9 mouse cellular contexts compared by ENCODE assay signal in the genomic region with DNA sequence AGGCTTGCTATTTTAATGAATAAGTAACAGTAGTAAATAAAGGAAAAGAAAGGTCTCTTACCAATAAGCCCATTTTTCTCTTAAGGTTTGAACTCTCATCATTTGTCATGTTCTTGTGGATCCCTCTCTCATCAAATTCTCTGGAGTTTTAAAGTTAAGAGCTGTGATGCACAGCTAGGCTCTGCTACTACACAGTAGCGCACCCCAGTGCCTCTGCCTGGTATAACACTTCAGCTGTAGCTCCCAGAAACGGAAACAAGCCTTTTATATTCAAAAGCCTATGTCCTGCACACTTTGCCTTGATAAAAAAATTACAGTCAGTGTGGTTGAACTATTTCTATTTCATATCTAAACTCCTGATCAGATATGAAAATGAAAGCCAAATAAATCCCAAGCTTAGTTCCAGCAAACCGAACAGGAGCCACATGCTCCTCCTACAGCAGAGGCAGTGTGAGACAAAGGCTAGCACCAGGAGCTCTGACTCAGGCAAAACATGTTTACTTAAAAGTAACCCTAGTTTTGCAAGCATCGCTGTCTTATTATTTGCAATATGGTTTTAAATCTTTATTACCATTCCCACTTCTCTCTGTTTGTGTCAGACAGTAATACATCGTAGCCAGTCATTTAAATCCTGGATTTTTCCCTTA.
DNase-seq lines count a peak whose midpoint lies in the region; ATAC-seq and TF ChIP-seq lines count a peak whose summit lies in the region.
"Had no signal": no experiment of that assay in that cellular context is flagged by ENCODE, and none has a peak within 500 bp of the region (broad histone marks: within the 10 kb centered on the region; RNA-seq: fewer than 3 reads in every experiment).

No protein-coding gene starts in this region.

- H3K36me3 ChIP-seq in heart, postnatal 0 days (replicated peaks; ENCODE audit: control insufficient read depth, insufficient read depth, low read length): no peaks in the 10 kb centered on the region
- H3K36me3 ChIP-seq in forebrain, embryonic 13.5 days (ENCODE audit: poor library complexity, severe bottlenecking): no peaks in the 10 kb centered on the region
- no peaks in the 10 kb centered on the region for H3K36me3 ChIP-seq in hindbrain, embryonic 16.5 days (ENCODE audit: control insufficient read depth, insufficient read depth, low read length)
- H3K36me3 ChIP-seq: heart, embryonic 13.5 days had no signal

- intact Hi-C loops in heart, postnatal 25 days (cut with DNase I): no loop called here

- no peak overlapping the region for H3K27ac ChIP-seq in heart, postnatal 0 days (ENCODE audit: low read depth)
- no peak overlapping the region for H3K27ac ChIP-seq in forebrain, embryonic 13.5 days
- no peak overlapping the region for H3K27ac ChIP-seq in hindbrain, embryonic 16.5 days (ENCODE audit: low read depth, low read length)
- H3K27ac ChIP-seq: heart, embryonic 13.5 days had no signal

- no peaks in the 10 kb centered on the region for H3K27me3 ChIP-seq in heart, postnatal 0 days (ENCODE audit: control insufficient read depth, insufficient read depth, low read length)
- no peaks in the 10 kb centered on the region for H3K27me3 ChIP-seq in forebrain, embryonic 13.5 days
- no peaks in the 10 kb centered on the region for H3K27me3 ChIP-seq in hindbrain, embryonic 16.5 days (replicated peaks; ENCODE audit: control insufficient read depth, insufficient read depth, low read length)
- H3K27me3 ChIP-seq: heart, embryonic 13.5 days had no signal

- ATAC-seq in heart, postnatal 0 days (ENCODE audit: insufficient read depth, low read depth): no peak
- peak; percentile 86 for ATAC-seq in forebrain, embryonic 13.5 days
- ATAC-seq in hindbrain, embryonic 16.5 days: peak; percentile 93

- no peaks in the 10 kb centered on the region for H3K9me3 ChIP-seq in heart, postnatal 0 days (replicated peaks; ENCODE audit: control insufficient read depth, low read length)
- no peaks in the 10 kb centered on the region for H3K9me3 ChIP-seq in forebrain, embryonic 13.5 days (replicated peaks)
- no peaks in the 10 kb centered on the region for H3K9me3 ChIP-seq in hindbrain, embryonic 16.5 days (ENCODE audit: control insufficient read depth, low read length)
- H3K9me3 ChIP-seq: heart, embryonic 13.5 days had no signal

- no peak overlapping the region for H3K4me2 ChIP-seq in heart, postnatal 0 days (ENCODE audit: low read depth, low read length)
- no peak overlapping the region for H3K4me2 ChIP-seq in forebrain, embryonic 13.5 days
- H3K4me2 ChIP-seq in hindbrain, embryonic 16.5 days (ENCODE audit: low read length): no peak overlapping the region
- H3K4me2 ChIP-seq: heart, embryonic 13.5 days had no signal

- H3K4me1 ChIP-seq in heart, postnatal 0 days (ENCODE audit: control insufficient read depth, insufficient read depth): no peaks in the 10 kb centered on the region
- H3K4me1 ChIP-seq in forebrain, embryonic 13.5 days: no peaks in the 10 kb centered on the region
- no peaks in the 10 kb centered on the region for H3K4me1 ChIP-seq in hindbrain, embryonic 16.5 days (ENCODE audit: control insufficient read depth, insufficient read depth, low read depth, low read length)
- no peaks in the 10 kb centered on the region for H3K4me1 ChIP-seq in lung, adult 2 months (ENCODE audit: control insufficient read depth, insufficient read depth, low read length)
- H3K4me1 ChIP-seq: heart, embryonic 13.5 days had no signal

- H3K4me3 ChIP-seq in heart, postnatal 0 days (ENCODE audit: low read depth, low read length): no peak overlapping the region
- no peak overlapping the region for H3K4me3 ChIP-seq in forebrain, embryonic 13.5 days
- no peak overlapping the region for H3K4me3 ChIP-seq in hindbrain, embryonic 16.5 days (ENCODE audit: low read length)
- no peak overlapping the region for H3K4me3 ChIP-seq in lung, adult 2 months (replicated peaks; ENCODE audit: extremely low read depth, low read depth, low read length)
- H3K4me3 ChIP-seq: heart, embryonic 13.5 days had no signal

- TF ChIP-seq EP300 in heart, postnatal 0 days (IDR thresholded peaks at IDR 0.05; ENCODE audit: low read depth): no peak

- no peak overlapping the region for H3K9ac ChIP-seq in heart, postnatal 0 days (replicated peaks; ENCODE audit: low read depth, low read length)
- H3K9ac ChIP-seq in forebrain, embryonic 13.5 days: no peak overlapping the region
- no peak overlapping the region; the same call in 1 of the 2 replicates for H3K9ac ChIP-seq in hindbrain, embryonic 16.5 days (ENCODE audit: low read depth, low read length)
- H3K9ac ChIP-seq: heart, embryonic 13.5 days had no signal

- peak; percentile 50 for TF ChIP-seq CTCF in heart, postnatal 0 days (IDR thresholded peaks at IDR 0.05; ENCODE audit: low read depth)
- peak; percentile 52 for TF ChIP-seq CTCF in lung, adult 2 months (IDR thresholded peaks at IDR 0.05; ENCODE audit: insufficient read depth, low read length)

- no peak for TF ChIP-seq POLR2A in lung, adult 2 months (IDR thresholded peaks at IDR 0.05; ENCODE audit: borderline replicate concordance, extremely low read depth, low read depth, low read length)

- peak; percentile 14 for DNase-seq in heart, postnatal 0 days (ENCODE audit: low spot score)
- DNase-seq in heart, postnatal 25 days (ENCODE audit: low spot score): no peak
- peak; percentile 38 for DNase-seq in adrenal gland, adult 2 months
- peak; percentile 10 for DNase-seq in lung, adult 2 months
- peak; percentile 75 for DNase-seq in right cerebral cortex, postnatal 14 days
- no peak for DNase-seq in urinary bladder, adult 2 months (ENCODE audit: low spot score)

- 35% methylated on average over 5 of the region's 5 CpGs for WGBS in heart, postnatal 0 days
- WGBS in forebrain, embryonic 13.5 days: 28% methylated on average over 5 of the region's 5 CpGs
- WGBS in hindbrain, embryonic 16.5 days: 27% methylated on average over 5 of the region's 5 CpGs
- WGBS in lung, adult 2 months: 33% methylated on average over 5 of the region's 5 CpGs

Comparison
In these comparisons a context has a peak if more than half of its experiments do, and no peak if none do; other contexts are left out.
1. DNase-seq: peak in heart, postnatal 0 days (single experiment), adrenal gland, adult 2 months (single experiment), lung, adult 2 months (single experiment) and right cerebral cortex, postnatal 14 days (single experiment); none in heart, postnatal 25 days (single experiment) and urinary bladder, adult 2 months (single experiment).